Mouse (Mus musculus) liver, adult 2 months (tissue): ENCODE data around the gene Trim17. TPM values are rescaled to one million over a fixed set of nuclear protein-coding genes. Genes with fewer than 3 reads are reported as not detected.
A peak's percentile ranks its signal among the peaks of the same experiment; 100 is the strongest.

Source experiments
- DNase-seq: peaks from one replicate; pipeline ENCODE4 v3.0.0-alpha.2; 2011; ENCODE audit warnings: low read depth, low spot score; ENCODE audit errors: extremely low read depth
- H3K27ac ChIP-seq: fragments of 200-500 bp; replicated peaks from 2 replicates; pipeline ENCODE4 v1.5.1; 2012; ENCODE audit warnings: low read depth, mild to moderate bottlenecking, control low read depth, inconsistent platforms, low read length; ENCODE audit not compliant: insufficient read depth
- H3K27me3 ChIP-seq: fragments of 200-500 bp; 2 replicates; pipeline ENCODE4 v1.6.1; 2012; ENCODE audit warnings: mild to moderate bottlenecking, moderate library complexity, low read length, inconsistent platforms; ENCODE audit not compliant: control insufficient read depth, insufficient read depth
- H3K36me3 ChIP-seq: fragments of 200-500 bp; 2 replicates; pipeline ENCODE4 v1.6.1; 2012; ENCODE audit warnings: low read length, inconsistent platforms; ENCODE audit not compliant: control insufficient read depth, insufficient read depth
- H3K4me1 ChIP-seq: fragments of 200-500 bp; 2 replicates; pipeline ENCODE4 v1.6.1; 2011; ENCODE audit warnings: low read length; ENCODE audit not compliant: control insufficient read depth, insufficient read depth
- H3K4me3 ChIP-seq: fragments of 200-500 bp; 2 replicates; pipeline ENCODE4 v1.5.1; 2011; ENCODE audit warnings: low read depth, mild to moderate bottlenecking, control low read depth, low read length, moderate library complexity; ENCODE audit not compliant: insufficient read depth
- H3K79me2 ChIP-seq: fragments of 200-500 bp; 2 replicates; pipeline ENCODE4 v1.6.1; 2012; ENCODE audit warnings: inconsistent platforms, mild to moderate bottlenecking, low read length, moderate library complexity; ENCODE audit not compliant: control insufficient read depth, insufficient read depth
- H3K9ac ChIP-seq: fragments of 200-500 bp; 2 replicates; pipeline ENCODE4 v1.6.1; 2012; ENCODE audit warnings: low read depth, mild to moderate bottlenecking, control low read depth, inconsistent platforms, low read length
- CTCF ChIP-seq: fragments of 200-500 bp; IDR thresholded peaks from 2 replicates; pipeline ENCODE4 v1.5.1; 2011; ENCODE audit warnings: low read depth, low read length, control low read depth
- POLR2A ChIP-seq: fragments of 200-500 bp; IDR thresholded peaks from 2 replicates; pipeline ENCODE4 v1.6.1; 2011; ENCODE audit warnings: low read length, control low read depth; ENCODE audit not compliant: insufficient read depth; ENCODE audit errors: extremely low read depth
- WGBS: fragments of 180-500 bp; shearing (Covaris S2); methylation state at CpG from one replicate; pipeline ENCODE4 v1.1.7; 2018; 5-methylcytosine and 5-hydroxymethylcytosine counted together
- polyA plus RNA-seq: library from polyadenylated mRNA; depleted of rRNA; stranded (reverse); fragments of >200 nt; gene quantifications from 2 replicates; pipeline ENCODE4 v1.2.3, GENCODE M21; 2012
- total RNA-seq: library from RNA; depleted of rRNA; stranded (reverse); fragments of >200 nt; gene quantifications from 2 replicates; pipeline ENCODE4 v1.2.3, GENCODE M21; 2014

The Trim17 gene
- total and polyA plus RNA-seq, 2 experiments, result under 0.01 to 0.04 TPM

GRCm38 (mm10) chr11:58955868-58956257 lies 1.4 kb downstream of the Trim17 start:
- DNase-seq, result no peak
- TF ChIP-seq CTCF, result no peak
- TF ChIP-seq POLR2A, result no peak
- 0 out of 2 replicates have a peak, but pooled peaks cover 2% of the 10 kb centered on the region for H3K36me3 ChIP-seq
- no peak overlapping the region for H3K27ac ChIP-seq
- WGBS, result 34% methylated on average over 8 of the region's 8 CpGs
- H3K27me3 ChIP-seq, result no peaks in the 10 kb centered on the region
- peak overlapping the region; percentile 80; the same call in 1 of the 2 replicates for H3K4me3 ChIP-seq
- peak overlapping the region; percentile 65 for H3K9ac ChIP-seq
- H3K79me2 ChIP-seq, result peaks cover 2% of the 10 kb centered on the region; the same call in 1 of the 2 replicates
- H3K4me1 ChIP-seq, result peaks cover 9% of the 10 kb centered on the region; the same call in 1 of the 2 replicates

- Histone ChIP-seq H3K9ac (no peak overlapping the region), H3K4me1 (peaks cover 9% of the 10 kb centered on the region; the same call in 1 of the 2 replicates), H3K27ac (no peak overlapping the region), H3K27me3 (0 out of 2 replicates have a peak, but pooled peaks cover 5% of the 10 kb centered on the region), H3K36me3 (0 out of 2 replicates have a peak, but pooled peaks cover 2% of the 10 kb centered on the region), H3K79me2 (peaks cover 2% of the 10 kb centered on the region; the same call in 1 of the 2 replicates), H3K4me3 (no peak overlapping the region)
- 89% methylated on average over 5 of the region's 5 CpGs for WGBS
- no peak for DNase-seq
- TF ChIP-seq CTCF (no peak), POLR2A (no peak)
Measured at GRCm38 (mm10) chr11:58957226-58957914, 2.9 kb downstream of the Trim17 start.

- H3K27ac ChIP-seq, result no peak overlapping the region
- H3K9ac ChIP-seq, result no peak overlapping the region
- no peak overlapping the region for H3K4me3 ChIP-seq
Measured at GRCm38 (mm10) chr11:58958536-58958935, 4.1 kb downstream of the Trim17 start.

GRCm38 (mm10) chr11:58959186-58959825 lies 4.8 kb downstream of the Trim17 start:
- peaks cover 3% of the 10 kb centered on the region; the same call in 1 of the 2 replicates for H3K4me1 ChIP-seq
- H3K9ac ChIP-seq, result no peak overlapping the region

More at GRCm38 (mm10) chr11:58958536-58958935, 4.1 kb downstream of the Trim17 start:
- no peak for DNase-seq
- no peak for TF ChIP-seq CTCF
- no peak for TF ChIP-seq POLR2A
- Histone ChIP-seq H3K36me3 (0 out of 2 replicates have a peak, but pooled peaks cover 2% of the 10 kb centered on the region), H3K27me3 (0 out of 2 replicates have a peak, but pooled peaks cover 5% of the 10 kb centered on the region), H3K4me1 (peaks cover 7% of the 10 kb centered on the region; the same call in 1 of the 2 replicates), H3K79me2 (peaks cover 2% of the 10 kb centered on the region; the same call in 1 of the 2 replicates)
- 93% methylated on average over 6 of the region's 6 CpGs for WGBS

GRCm38 (mm10) chr11:58959921-58960465 lies 5.5 kb downstream of the Trim17 start:
- TF ChIP-seq CTCF (peak; percentile 34; the same call in 1 of the 2 replicates), POLR2A (no peak)
- DNase-seq, result peak; percentile 73
- peaks cover 2% of the 10 kb centered on the region; the same call in 1 of the 2 replicates for H3K79me2 ChIP-seq
- H3K4me3 ChIP-seq, result peak overlapping the region; percentile 58
- 0 out of 2 replicates have a peak, but pooled peaks cover 2% of the 10 kb centered on the region for H3K36me3 ChIP-seq
- H3K9ac ChIP-seq, result peak overlapping the region; percentile 29
- WGBS, result 14% methylated on average over 40 of the region's 40 CpGs
- 0 out of 2 replicates have a peak, but pooled peaks cover 5% of the 10 kb centered on the region for H3K27me3 ChIP-seq
- peaks cover 3% of the 10 kb centered on the region; the same call in 1 of the 2 replicates for H3K4me1 ChIP-seq
- H3K27ac ChIP-seq, result no peak overlapping the region

More at GRCm38 (mm10) chr11:58959186-58959825, 4.8 kb downstream of the Trim17 start:
- H3K79me2 ChIP-seq, result peaks cover 2% of the 10 kb centered on the region; the same call in 1 of the 2 replicates
- H3K27ac ChIP-seq, result no peak overlapping the region
- 0 out of 2 replicates have a peak, but pooled peaks cover 2% of the 10 kb centered on the region for H3K36me3 ChIP-seq
- 0 out of 2 replicates have a peak, but pooled peaks cover 5% of the 10 kb centered on the region for H3K27me3 ChIP-seq
- 40% methylated on average over 15 of the region's 15 CpGs for WGBS
- no peak overlapping the region for H3K4me3 ChIP-seq
- peak; percentile 48 for DNase-seq
- TF ChIP-seq POLR2A, result no peak
- TF ChIP-seq CTCF, result no peak
